Mouse (Mus musculus): ENCODE data around the gene Lmf2. TPM values are rescaled to one million over a fixed set of nuclear protein-coding genes. Genes with fewer than 3 reads are reported as not detected.

Lmf2 gene
- polyA plus RNA-seq, 1 experiment from 2014 or later = 29.5 TPM

GRCm38 (mm10) chr15:89352795-89353194 lies 2.7 kb downstream of the Lmf2 start:
- Histone ChIP-seq H3K27ac (ENCODE audit: low read length) (no peak overlapping the region), H3K36me3 (ENCODE audit: control insufficient read depth, insufficient read depth) (peaks cover 12% of the 10 kb centered on the region), H3K9ac (replicated peaks; ENCODE audit: low read depth, low read length) (no peak overlapping the region), H3K4me3 (replicated peaks; ENCODE audit: low read length) (no peak overlapping the region), H3K4me2 (ENCODE audit: low read length) (no peak overlapping the region), H3K9me3 (ENCODE audit: control insufficient read depth, low read length) (no peaks in the 10 kb centered on the region), H3K27me3 (replicated peaks; ENCODE audit: control insufficient read depth, insufficient read depth, low read length) (no peaks in the 10 kb centered on the region), H3K4me1 (replicated peaks; ENCODE audit: control insufficient read depth, insufficient read depth, low read length) (peaks cover 26% of the 10 kb centered on the region)
- ATAC-seq = no peak
- 95% methylated on average over 12 of the region's 12 CpGs for WGBS

DNA sequence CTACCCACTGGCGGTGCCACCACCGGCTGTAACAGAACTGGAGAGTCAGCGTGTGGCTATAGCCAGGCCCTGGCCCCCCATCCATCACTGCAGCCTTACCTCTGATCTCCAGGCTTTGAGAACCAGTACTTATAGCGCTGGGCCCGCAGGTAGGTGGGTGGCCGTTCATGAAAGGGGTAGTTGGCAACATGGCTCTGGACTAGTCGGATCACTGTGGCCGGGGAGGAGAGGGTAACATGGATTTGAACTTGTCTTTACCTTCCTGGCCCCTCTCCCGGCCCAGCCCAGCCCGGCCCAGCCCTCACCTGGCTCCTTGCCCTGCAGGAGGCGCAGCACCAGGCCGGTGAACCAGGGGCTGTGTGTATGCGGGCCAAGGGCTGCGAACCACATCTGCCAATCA lies 3.4 kb downstream of the Lmf2 start:
- no peak overlapping the region for H3K4me2 ChIP-seq (ENCODE audit: low read length)
- H3K36me3 ChIP-seq (ENCODE audit: control insufficient read depth, insufficient read depth) = peaks cover 12% of the 10 kb centered on the region
- no peak overlapping the region for H3K4me3 ChIP-seq (replicated peaks; ENCODE audit: low read length)
- H3K9ac ChIP-seq (replicated peaks; ENCODE audit: low read depth, low read length) = no peak overlapping the region
- 96% methylated on average over 14 of the region's 14 CpGs for WGBS
- H3K27ac ChIP-seq (ENCODE audit: low read length) = no peak overlapping the region
- H3K9me3 ChIP-seq (ENCODE audit: control insufficient read depth, low read length) = no peaks in the 10 kb centered on the region
- H3K4me1 ChIP-seq (replicated peaks; ENCODE audit: control insufficient read depth, insufficient read depth, low read length) = peaks cover 19% of the 10 kb centered on the region
- no peak for ATAC-seq
- no peaks in the 10 kb centered on the region for H3K27me3 ChIP-seq (replicated peaks; ENCODE audit: control insufficient read depth, insufficient read depth, low read length)

DNA sequence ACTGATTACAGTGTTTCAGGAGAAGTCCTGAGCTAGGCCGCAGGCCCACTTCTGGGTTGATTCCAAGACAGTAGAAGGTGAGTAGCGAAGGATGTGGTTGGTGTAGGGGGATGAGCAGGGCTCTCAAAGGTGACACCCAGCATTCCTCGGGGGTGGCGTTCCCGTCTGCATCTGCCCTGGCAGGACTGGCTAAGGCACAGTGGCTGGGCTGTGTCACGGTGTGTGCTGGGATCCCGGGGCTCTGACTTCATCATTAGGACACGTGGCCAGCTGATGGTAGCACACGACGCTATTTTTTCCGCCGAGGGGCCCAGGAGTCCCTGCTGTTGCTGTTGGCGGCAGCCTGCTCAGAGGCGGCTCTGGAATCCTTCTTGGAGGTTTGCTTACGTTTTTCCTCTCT lies 4.2 kb downstream of the Lmf2 start:
- H3K4me2 ChIP-seq (ENCODE audit: low read length) = no peak overlapping the region
- H3K27me3 ChIP-seq (replicated peaks; ENCODE audit: control insufficient read depth, insufficient read depth, low read length) = no peaks in the 10 kb centered on the region
- 88% methylated on average over 15 of the region's 15 CpGs for WGBS
- H3K4me1 ChIP-seq (replicated peaks; ENCODE audit: control insufficient read depth, insufficient read depth, low read length) = peaks cover 12% of the 10 kb centered on the region
- no peak overlapping the region for H3K9ac ChIP-seq (replicated peaks; ENCODE audit: low read depth, low read length)
- no peak overlapping the region for H3K27ac ChIP-seq (ENCODE audit: low read length)
- no peak overlapping the region for H3K4me3 ChIP-seq (replicated peaks; ENCODE audit: low read length)
- H3K36me3 ChIP-seq (ENCODE audit: control insufficient read depth, insufficient read depth) = peaks cover 12% of the 10 kb centered on the region
- H3K9me3 ChIP-seq (ENCODE audit: control insufficient read depth, low read length) = no peaks in the 10 kb centered on the region
- no peak for ATAC-seq

DNA sequence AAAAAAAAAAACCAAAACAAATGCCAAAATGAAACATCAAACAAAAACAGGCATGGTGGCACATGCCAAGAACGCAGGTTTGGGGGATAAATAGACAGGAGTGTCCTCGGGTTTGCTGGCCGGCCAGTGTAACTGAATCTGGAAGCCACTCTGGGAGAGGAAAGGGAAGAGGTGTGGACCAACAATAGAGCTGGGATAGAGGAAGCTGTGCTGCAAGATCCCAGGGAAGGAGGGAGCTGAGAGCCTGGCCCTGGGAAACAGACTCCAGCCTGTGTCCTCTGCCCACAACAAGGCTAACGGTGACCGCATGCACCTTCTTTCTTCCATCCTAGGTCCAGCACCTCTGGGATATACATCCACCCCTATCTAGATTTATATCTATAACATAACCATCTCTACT lies 5.0 kb downstream of the Lmf2 start:
- H3K9me3 ChIP-seq (ENCODE audit: control insufficient read depth, low read length) = no peaks in the 10 kb centered on the region
- H3K4me2 ChIP-seq (ENCODE audit: low read length) = no peak overlapping the region
- peaks cover 12% of the 10 kb centered on the region for H3K4me1 ChIP-seq (replicated peaks; ENCODE audit: control insufficient read depth, insufficient read depth, low read length)
- no peak for ATAC-seq
- H3K27ac ChIP-seq (ENCODE audit: low read length) = no peak overlapping the region
- H3K9ac ChIP-seq (replicated peaks; ENCODE audit: low read depth, low read length) = no peak overlapping the region
- H3K4me3 ChIP-seq (replicated peaks; ENCODE audit: low read length) = no peak overlapping the region
- peaks cover 12% of the 10 kb centered on the region for H3K36me3 ChIP-seq (ENCODE audit: control insufficient read depth, insufficient read depth)
- 94% methylated on average over 5 of the region's 5 CpGs for WGBS
- H3K27me3 ChIP-seq (replicated peaks; ENCODE audit: control insufficient read depth, insufficient read depth, low read length) = no peaks in the 10 kb centered on the region

DNA sequence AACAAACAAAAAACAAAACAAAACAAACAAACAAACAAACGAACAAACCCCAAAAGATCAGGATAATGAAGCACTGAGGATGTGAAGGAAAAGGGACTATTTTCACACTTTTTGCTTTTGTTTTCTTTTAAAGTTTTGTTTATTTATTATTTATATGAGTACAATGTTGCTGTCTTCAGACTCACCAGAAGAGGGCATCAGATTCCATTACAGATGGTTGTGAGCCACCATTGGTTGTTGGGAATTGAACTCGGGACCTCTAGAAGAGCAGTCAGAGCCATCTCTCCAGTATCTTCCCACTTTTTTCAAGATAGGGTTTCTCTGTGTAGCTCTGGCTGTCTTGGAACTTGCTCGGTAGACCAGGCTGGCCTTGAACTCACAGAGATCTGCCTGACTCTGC lies 12.1 kb downstream of the Lmf2 start:
- H3K27ac ChIP-seq (ENCODE audit: low read length) = no peak overlapping the region
- H3K36me3 ChIP-seq (ENCODE audit: control insufficient read depth, insufficient read depth) = no peaks in the 10 kb centered on the region
- no peak overlapping the region for H3K4me2 ChIP-seq (ENCODE audit: low read length)
- no peak overlapping the region for H3K9ac ChIP-seq (replicated peaks; ENCODE audit: low read depth, low read length)
- H3K9me3 ChIP-seq (ENCODE audit: control insufficient read depth, low read length) = no peaks in the 10 kb centered on the region
- H3K4me1 ChIP-seq (replicated peaks; ENCODE audit: control insufficient read depth, insufficient read depth, low read length) = no peaks in the 10 kb centered on the region
- no peak for ATAC-seq
- no peak overlapping the region for H3K4me3 ChIP-seq (replicated peaks; ENCODE audit: low read length)
- no peaks in the 10 kb centered on the region for H3K27me3 ChIP-seq (replicated peaks; ENCODE audit: control insufficient read depth, insufficient read depth, low read length)
- WGBS = 93% methylated on average over 3 of the region's 3 CpGs

- no peaks in the 10 kb centered on the region for H3K9me3 ChIP-seq (ENCODE audit: control insufficient read depth, low read length)
- H3K36me3 ChIP-seq (ENCODE audit: control insufficient read depth, insufficient read depth) = no peaks in the 10 kb centered on the region
- ATAC-seq = no peak
- H3K9ac ChIP-seq (replicated peaks; ENCODE audit: low read depth, low read length) = no peak overlapping the region
- H3K4me1 ChIP-seq (replicated peaks; ENCODE audit: control insufficient read depth, insufficient read depth, low read length) = no peaks in the 10 kb centered on the region
- 41% methylated on average over 1 of the region's 1 CpGs for WGBS
- no peak overlapping the region for H3K4me2 ChIP-seq (ENCODE audit: low read length)
- H3K27ac ChIP-seq (ENCODE audit: low read length) = no peak overlapping the region
- H3K27me3 ChIP-seq (replicated peaks; ENCODE audit: control insufficient read depth, insufficient read depth, low read length) = no peaks in the 10 kb centered on the region
- H3K4me3 ChIP-seq (replicated peaks; ENCODE audit: low read length) = no peak overlapping the region
These were observed 13.8 kb downstream of the Lmf2 start for GRCm38 (mm10) chr15:89341678-89342077.

DNA sequence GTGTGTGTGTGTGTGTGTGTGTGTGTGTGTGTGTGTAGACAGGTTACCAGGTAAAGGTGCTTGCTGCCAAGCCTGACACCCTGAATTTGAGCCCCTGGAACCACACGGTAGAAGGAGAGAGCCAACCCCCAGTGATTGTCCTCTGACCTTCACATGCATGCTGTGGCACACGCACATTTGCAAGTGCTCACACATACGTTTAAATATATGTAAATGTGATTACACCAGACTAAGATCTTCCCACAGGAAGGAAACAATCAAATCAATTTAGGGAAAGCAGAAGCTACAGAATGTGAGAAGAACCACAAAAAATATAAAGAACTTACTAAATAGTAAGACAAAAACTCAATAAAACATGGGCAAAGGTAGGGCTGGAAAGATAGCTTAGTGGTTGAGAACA lies 15.3 kb downstream of the Lmf2 start:
- Histone ChIP-seq H3K9ac (replicated peaks; ENCODE audit: low read depth, low read length) (no peak overlapping the region), H3K4me2 (ENCODE audit: low read length) (no peak overlapping the region), H3K27ac (ENCODE audit: low read length) (no peak overlapping the region), H3K4me3 (replicated peaks; ENCODE audit: low read length) (no peak overlapping the region), H3K4me1 (replicated peaks; ENCODE audit: control insufficient read depth, insufficient read depth, low read length) (no peaks in the 10 kb centered on the region), H3K9me3 (ENCODE audit: control insufficient read depth, low read length) (no peaks in the 10 kb centered on the region), H3K27me3 (replicated peaks; ENCODE audit: control insufficient read depth, insufficient read depth, low read length) (no peaks in the 10 kb centered on the region), H3K36me3 (ENCODE audit: control insufficient read depth, insufficient read depth) (no peaks in the 10 kb centered on the region)
- 86% methylated on average over 3 of the region's 3 CpGs for WGBS
- no peak for ATAC-seq

- Histone ChIP-seq H3K9me3 (ENCODE audit: control insufficient read depth, low read length) (no peaks in the 10 kb centered on the region), H3K27ac (ENCODE audit: low read length) (no peak overlapping the region), H3K4me3 (replicated peaks; ENCODE audit: low read length) (no peak overlapping the region), H3K4me1 (replicated peaks; ENCODE audit: control insufficient read depth, insufficient read depth, low read length) (no peaks in the 10 kb centered on the region), H3K4me2 (ENCODE audit: low read length) (no peak overlapping the region), H3K27me3 (replicated peaks; ENCODE audit: control insufficient read depth, insufficient read depth, low read length) (no peaks in the 10 kb centered on the region), H3K36me3 (ENCODE audit: control insufficient read depth, insufficient read depth) (no peaks in the 10 kb centered on the region), H3K9ac (replicated peaks; ENCODE audit: low read depth, low read length) (no peak overlapping the region)
- no peak for ATAC-seq
- 94% methylated on average over 2 of the region's 2 CpGs for WGBS
These were observed 15.8 kb downstream of the Lmf2 start for GRCm38 (mm10) chr15:89339696-89340095.

- Histone ChIP-seq H3K27me3 (replicated peaks; ENCODE audit: control insufficient read depth, insufficient read depth, low read length) (no peaks in the 10 kb centered on the region), H3K36me3 (ENCODE audit: control insufficient read depth, insufficient read depth) (no peaks in the 10 kb centered on the region), H3K9me3 (ENCODE audit: control insufficient read depth, low read length) (no peaks in the 10 kb centered on the region), H3K9ac (replicated peaks; ENCODE audit: low read depth, low read length) (no peak overlapping the region), H3K27ac (ENCODE audit: low read length) (no peak overlapping the region), H3K4me3 (replicated peaks; ENCODE audit: low read length) (no peak overlapping the region), H3K4me2 (ENCODE audit: low read length) (no peak overlapping the region), H3K4me1 (replicated peaks; ENCODE audit: control insufficient read depth, insufficient read depth, low read length) (no peaks in the 10 kb centered on the region)
- ATAC-seq = no peak
- 86% methylated on average over 14 of the region's 14 CpGs for WGBS
These were observed 19.0 kb downstream of the Lmf2 start for GRCm38 (mm10) chr15:89336422-89336821.

DNA sequence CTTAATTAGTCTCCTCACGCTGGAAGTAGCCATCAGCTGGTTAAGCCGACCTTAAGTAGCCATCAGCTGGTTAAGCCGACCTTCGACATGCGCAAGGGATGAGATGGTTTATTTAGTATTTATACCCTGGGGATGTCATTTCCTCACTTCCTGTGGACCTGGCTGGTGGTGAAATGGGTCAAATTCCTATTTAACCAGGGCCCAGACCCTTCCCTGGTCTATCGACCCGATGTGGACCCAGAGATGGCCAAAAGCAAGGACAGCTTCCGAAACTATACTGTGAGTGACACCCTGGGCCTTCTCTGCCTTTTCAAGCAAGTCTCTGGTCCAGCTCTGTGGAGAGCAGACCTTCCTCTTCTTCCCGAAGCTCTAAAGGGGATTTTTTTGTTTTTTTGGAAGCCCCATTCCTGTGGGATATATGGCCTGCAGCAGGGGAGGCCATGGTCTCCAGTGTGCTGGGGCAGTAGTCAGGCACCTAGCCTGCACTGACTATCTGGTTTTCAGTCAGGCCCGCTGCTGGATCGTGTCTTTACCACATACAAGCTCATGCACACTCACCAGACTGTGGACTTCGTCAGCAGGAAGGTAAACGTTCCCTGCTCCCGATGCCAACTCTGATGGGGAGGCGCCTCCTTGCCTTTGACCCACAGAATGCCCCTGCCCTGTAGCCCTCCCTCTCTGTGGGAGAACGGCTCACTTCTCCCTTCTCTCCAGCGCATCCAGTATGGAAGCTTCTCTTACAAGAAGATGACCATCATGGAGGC lies 20.5 kb downstream of the Lmf2 start:
- WGBS = 84% methylated on average over 17 of the region's 17 CpGs
- H3K4me3 ChIP-seq (replicated peaks; ENCODE audit: low read length) = no peak overlapping the region
- no peaks in the 10 kb centered on the region for H3K9me3 ChIP-seq (ENCODE audit: control insufficient read depth, low read length)
- H3K4me2 ChIP-seq (ENCODE audit: low read length) = no peak overlapping the region
- no peaks in the 10 kb centered on the region for H3K36me3 ChIP-seq (ENCODE audit: control insufficient read depth, insufficient read depth)
- ATAC-seq = no peak
- no peaks in the 10 kb centered on the region for H3K27me3 ChIP-seq (replicated peaks; ENCODE audit: control insufficient read depth, insufficient read depth, low read length)
- no peak overlapping the region for H3K9ac ChIP-seq (replicated peaks; ENCODE audit: low read depth, low read length)
- H3K4me1 ChIP-seq (replicated peaks; ENCODE audit: control insufficient read depth, insufficient read depth, low read length) = no peaks in the 10 kb centered on the region
- H3K27ac ChIP-seq (ENCODE audit: low read length) = no peak overlapping the region
